Mouse (Mus musculus) mouse embryonic stem cell (cell line): Measurements from ENCODE around the gene Nfam1.

Source experiments
- in situ Hi-C, 2 experiments: fragments of 300-500 bp; cut with MboI; formaldehyde crosslinking; loops; 1 replicate in 1 of 2; 3 replicates in 1 of 2; pipeline ENCODE4 v1.14.3; 2019 to 2020; ENCODE audit warnings: low sequenced_read_pairs in 2 of 2, low pct_unique_long_range_greater_than_20kb in 1 of 2, mixed read lengths in 1 of 2; ENCODE audit not compliant: unreplicated experiment in 1 of 2

Gene Nfam1

DNA sequence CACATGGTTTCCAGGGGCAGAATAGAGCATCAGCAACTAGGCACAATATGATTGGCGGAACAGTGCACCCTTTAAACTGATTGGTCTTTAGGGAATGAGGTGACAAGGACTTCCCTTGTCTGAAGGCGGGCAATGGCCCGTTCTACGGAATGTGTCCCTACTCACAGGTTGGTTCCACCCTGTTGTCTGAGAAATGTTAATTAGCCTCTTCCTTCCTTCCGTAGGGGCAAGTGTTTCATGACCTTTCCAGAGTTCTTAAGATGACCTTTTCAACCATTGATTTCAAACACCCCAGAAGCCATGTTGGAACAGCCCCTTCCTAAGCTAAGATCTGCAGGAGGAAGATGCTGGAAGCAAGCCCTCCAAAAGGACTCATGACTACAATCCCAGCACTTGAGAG, 12.5 kb upstream of the Nfam1 start:
- in situ Hi-C loops: loop anchor here (10.0 to 25.0 kb wide), 3 partner anchors 233 to 781 kb away; no protein-coding TSS in a partner anchor

DNA sequence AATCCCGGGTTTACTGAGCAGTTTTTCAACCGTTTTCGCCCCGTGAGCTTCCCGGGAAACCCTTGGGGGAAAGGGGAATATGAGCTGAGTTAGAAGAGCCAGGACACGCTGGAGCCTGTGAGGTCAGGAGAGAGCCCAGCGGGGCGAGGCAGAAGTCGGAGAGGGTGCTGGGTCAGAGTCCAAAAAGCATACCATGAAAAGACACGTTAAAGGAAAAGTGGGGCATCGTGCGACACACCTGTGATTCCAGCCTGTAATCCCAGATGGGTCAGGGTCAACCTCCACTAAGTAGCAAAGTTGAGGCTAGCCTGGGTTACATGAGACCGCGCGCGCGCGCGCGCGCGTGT, 10.2 kb upstream of the Nfam1 start:
- in situ Hi-C loops: loop anchor here (10.0 to 25.0 kb wide), 3 partner anchors 231 to 779 kb away; no protein-coding TSS in a partner anchor

DNA sequence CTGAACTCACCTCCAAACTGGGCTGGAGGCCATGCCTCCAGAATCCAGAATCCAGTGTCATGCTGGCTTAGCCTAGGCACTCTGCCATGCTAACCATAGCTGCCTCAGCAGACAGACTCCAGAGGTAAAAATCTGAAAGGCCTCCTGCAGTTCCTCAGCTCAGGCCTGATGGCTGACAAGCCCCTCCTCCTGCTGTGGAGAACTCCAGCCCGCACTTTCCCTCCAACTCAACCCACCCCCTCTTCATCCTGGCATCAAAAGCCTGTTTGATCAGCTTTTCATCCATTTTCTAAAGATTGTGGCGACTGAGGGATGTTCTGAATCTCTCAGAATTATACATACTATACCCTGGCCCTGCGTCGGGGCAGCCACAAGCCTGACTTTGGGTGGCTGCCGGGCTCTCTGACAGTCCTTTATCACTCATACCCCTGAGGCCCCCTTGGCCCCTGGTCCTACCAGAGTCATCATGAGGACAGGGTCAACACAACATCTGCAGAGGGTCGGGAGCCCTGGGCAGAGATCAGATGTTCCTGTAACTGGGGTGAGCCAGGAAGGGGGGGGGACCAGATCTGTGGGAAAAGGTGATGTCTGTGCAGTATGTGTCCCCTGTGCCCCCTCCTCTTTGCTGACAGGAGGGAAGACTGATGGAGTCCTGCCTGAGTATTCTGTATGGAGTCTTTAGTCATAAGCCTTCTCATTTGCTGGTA, 9.7 kb upstream of the Nfam1 start:
- in situ Hi-C loops: loop anchor here (10.0 to 25.0 kb wide), 3 partner anchors 231 to 778 kb away; no protein-coding TSS in a partner anchor

DNA sequence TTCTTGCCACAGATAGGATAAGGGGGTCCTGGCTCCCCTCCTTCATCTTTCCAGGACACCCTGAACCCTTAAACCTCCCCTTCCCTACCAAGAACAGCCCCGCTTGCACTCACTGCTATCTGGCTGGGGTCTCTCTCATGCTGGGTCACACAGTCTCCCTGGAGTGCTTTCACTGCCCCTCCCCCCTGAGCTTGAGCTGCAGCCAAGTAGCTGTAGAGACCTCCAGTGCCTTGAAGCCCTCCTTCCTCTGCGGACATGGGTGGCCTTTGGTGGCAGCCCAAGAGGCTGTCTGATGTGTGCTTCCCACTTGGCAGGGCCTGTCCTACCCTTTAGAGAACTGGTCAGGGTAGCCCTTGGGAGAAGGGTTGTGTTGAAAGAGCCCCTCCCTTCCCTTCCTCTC, 7.0 kb upstream of the Nfam1 start:
- in situ Hi-C loops: loop anchor here (10.0 to 25.0 kb wide), 3 partner anchors 228 to 775 kb away; no protein-coding TSS in a partner anchor

DNA sequence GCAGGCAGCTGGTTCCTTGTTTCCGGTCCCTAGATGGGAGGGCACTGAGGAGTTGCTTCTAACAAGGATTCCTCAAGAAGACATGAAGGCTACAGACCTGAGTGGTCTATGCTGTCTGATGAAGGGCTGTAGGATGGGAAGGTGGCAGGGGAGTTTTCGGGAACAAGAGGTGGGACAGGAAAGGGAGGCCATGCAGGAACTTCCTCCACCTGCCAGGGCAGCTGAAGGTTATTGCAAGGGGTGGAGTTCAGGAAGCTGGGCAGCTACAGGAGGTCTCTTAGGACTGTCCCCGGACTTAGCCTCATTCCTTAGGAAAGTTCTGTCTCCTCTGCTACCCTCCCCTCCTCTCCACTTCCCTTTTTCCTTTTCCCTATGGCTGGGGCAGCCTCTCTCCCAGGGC, 5.7 kb upstream of the Nfam1 start:
- in situ Hi-C loops: loop anchor here in 1 of 2 experiments (25.0 kb wide), 1 partner anchor 227 kb away; no protein-coding TSS in a partner anchor

DNA sequence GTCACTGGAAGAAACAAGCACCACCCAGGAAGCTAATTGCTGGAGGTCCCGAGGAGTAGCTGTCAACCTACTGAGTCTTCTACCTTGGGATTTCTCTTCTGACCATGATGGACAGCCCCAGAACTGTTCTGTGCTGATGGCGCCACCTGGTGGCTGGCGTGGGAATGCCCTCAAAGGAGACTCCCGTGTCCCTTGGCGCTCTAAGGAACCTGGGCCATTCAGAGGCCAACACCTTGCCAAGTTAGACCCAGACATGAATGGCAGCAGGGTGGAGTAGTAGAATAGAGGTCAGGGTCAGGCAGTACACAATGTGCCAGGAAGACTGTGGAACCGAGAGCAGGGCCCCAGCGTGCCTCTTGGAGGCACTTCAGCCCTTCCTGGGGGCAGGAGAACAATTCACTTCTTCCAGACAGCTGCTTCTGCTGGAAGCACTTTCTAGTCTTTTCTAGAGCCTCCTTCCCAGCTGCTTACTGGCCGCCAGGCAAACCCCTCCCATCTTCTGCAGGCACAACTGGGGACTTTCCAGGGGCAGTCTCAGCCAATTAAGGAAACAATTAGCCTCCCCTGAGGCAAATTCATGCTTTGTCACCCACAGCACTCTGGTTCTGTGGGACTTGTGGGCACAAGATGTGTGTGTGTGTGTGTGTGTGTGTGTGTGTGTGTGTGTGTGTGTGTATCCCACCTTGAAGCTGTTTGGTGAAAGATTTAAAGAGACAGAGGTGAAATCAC, 4.8 kb upstream of the Nfam1 start:
- in situ Hi-C loops: loop anchor here in 1 of 2 experiments (25.0 kb wide), 1 partner anchor 226 kb away; no protein-coding TSS in a partner anchor

DNA sequence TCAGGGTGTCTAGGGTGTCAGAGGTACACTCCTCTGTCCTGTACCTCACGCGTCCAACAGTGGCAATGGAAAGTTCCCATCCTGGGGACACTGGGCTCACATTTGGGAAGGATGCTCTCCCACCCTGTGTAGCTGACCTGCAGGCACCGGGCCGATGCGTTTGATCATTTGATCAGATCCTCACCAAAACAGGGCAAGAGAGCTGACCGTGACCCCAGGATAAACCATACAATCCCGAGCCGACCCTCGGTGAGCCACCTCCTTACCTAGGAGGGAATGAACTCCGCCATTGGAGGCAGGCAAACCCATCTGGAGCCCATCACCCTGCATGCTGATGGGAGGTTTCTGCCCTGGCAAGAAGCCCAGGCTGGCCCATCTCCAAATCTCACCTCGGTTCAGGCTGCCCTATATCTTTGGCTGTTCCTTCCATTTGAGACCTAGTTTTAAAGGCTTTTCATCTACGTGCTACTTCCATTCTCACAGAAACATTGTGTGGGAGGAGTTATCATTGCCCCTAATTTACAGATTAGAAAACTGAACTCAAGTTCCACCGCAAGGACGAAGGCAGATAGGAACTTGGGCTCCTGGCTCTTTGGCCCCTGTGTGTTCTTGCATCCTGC, 3.9 kb upstream of the Nfam1 start:
- in situ Hi-C loops: loop anchor here in 1 of 2 experiments (25.0 kb wide), 1 partner anchor 225 kb away; no protein-coding TSS in a partner anchor

DNA sequence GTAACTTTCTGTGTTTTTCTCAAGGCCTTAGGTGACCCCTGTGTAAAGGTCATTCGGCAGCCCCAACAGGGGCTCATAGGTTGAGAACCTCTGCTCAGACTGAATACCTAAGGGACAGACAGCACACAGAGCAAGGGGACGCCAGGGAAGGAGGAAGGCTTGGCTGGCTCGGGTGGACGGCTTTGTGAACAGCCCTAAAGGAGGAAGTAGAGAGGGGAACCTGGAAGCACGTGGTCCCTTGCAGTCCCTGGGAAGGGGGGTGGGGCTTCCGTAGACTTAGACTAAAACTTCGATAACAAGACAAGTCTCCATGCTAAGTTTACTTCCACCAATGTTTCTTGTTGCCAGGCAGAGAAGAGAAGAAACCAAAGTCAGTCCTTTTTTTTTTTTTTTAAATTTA, 3.0 kb upstream of the Nfam1 start:
- in situ Hi-C loops: loop anchor here in 1 of 2 experiments (25.0 kb wide), 1 partner anchor 224 kb away; no protein-coding TSS in a partner anchor

DNA sequence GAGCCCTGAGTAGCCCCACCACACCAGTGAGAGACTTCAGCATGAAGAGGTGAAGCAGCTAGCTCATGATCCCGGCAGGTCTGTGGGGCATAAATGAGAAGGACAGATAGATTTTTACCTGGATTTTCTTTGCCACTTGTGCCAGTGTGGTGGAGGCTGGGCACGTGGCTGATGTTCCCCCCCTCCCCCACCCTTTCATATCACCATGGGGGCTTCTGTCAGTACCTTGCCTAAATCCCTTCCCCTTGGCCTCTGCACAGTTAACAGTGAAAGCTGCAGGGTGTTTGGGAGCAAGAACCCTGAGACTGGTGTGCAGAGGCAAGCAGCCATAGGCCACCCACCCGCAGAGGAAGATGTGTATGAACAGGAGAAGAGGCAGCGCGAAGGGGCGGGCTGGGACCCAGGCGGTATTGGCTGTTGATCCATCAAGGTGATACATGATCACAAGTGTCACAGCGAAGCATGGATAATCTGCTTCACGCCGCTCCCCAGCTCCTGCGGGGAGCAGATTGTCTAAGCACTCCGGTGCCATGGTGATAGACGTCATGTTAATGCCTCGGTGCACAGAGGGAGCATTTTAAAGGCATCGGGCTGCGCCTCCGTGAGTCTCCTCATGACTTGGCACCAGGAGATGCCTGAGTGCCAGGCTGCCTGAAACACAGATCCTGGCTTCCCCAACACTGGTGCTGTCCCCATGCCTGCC, 1.3 kb upstream of the Nfam1 start:
- in situ Hi-C loops: loop anchor here in 1 of 2 experiments (25.0 kb wide), 1 partner anchor 222 kb away; no protein-coding TSS in a partner anchor

DNA sequence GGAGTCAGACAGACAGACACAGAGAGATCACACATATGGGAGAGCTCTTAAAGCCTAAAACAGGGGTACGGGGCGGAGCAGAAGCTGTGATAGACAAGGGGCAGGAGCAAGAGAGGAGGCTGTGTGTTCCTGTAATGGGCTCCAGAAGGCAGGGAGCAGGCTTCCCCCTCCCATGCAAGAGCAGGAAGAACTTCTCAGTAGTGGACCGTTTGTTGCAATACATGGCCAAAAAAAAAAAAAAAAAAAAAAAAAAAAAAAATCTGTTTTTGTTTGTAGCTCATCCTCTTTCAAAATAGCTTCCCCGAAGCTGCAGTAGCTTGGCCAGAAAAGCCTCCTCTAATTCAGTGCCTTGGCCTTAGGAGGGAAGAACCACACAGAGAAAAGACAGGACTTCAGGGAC, 2.2 kb downstream of the Nfam1 start:
- in situ Hi-C loops: loop anchor here in 1 of 2 experiments (25.0 kb wide), 1 partner anchor 219 kb away; no protein-coding TSS in a partner anchor

DNA sequence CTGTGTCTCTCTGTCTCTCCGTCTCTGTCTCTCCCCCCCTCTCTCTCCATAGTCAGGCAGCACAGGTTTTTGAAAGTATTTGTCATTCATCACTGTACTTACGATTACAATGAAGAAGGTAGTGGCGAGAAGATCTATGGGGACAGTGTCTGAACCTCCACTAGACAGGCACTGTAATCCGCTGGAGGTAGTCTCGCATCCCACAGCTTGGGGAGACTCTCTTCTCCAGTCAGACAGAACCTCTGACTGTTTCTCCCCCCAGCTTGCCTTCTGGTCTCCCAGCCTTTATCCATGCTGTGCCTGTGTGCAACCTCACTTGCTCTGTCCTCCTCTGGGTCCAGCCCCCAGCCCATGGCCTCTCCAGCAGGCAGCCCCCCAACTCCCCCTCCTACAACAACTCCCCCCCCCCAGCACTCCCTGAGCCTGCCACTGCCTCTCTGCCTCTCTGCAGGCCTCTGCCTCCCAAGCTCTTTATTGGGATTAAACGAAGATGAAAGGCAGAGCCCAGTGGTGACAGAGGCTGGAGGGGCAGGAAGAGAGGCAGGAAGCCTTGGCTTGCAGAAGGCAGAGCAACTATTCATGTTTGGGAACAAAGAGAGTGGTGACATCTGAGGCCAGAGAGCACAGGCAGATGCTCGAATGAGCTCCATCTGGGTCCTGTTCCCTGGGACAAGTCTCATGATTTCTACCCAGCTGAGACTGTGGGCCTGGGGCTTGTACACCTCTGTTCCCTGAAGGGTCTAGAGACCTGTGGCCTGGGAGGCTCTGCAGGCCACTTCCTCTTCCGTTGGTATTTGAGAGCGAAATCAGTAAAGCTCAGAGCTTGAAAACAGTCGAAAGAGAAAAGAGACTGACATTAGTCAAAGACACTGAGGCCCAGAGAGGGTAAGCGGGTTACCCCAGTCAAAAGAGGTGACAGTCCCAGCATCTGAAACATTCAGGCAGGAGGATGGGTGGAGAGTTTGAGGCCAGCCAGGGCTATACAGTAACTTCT, 3.1 kb downstream of the Nfam1 start:
- in situ Hi-C loops: loop anchor here in 1 of 2 experiments (25.0 kb wide), 1 partner anchor 218 kb away; no protein-coding TSS in a partner anchor

DNA sequence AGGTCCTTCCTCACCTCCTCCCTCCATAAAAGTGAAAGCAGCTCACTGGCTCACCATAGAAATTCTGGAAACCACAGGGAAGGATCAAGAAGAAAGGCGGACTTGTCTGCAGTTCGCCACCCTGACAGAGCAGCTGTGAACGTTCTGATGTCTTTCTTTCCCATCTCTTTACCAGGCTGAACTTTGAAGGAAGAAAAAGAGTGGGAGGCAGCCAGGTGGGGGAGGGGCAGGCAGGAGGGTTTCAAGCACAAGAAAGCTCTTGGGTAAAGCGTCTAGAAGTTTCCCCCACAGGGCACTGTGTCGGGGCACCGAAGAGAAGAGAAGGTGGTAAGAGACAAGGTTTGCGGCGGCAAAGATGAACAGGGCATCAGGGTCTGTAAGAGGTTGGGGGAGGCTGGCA, 7.0 kb downstream of the Nfam1 start:
- in situ Hi-C loops: loop anchor here in 1 of 2 experiments (25.0 kb wide), 1 partner anchor 214 kb away; no protein-coding TSS in a partner anchor

DNA sequence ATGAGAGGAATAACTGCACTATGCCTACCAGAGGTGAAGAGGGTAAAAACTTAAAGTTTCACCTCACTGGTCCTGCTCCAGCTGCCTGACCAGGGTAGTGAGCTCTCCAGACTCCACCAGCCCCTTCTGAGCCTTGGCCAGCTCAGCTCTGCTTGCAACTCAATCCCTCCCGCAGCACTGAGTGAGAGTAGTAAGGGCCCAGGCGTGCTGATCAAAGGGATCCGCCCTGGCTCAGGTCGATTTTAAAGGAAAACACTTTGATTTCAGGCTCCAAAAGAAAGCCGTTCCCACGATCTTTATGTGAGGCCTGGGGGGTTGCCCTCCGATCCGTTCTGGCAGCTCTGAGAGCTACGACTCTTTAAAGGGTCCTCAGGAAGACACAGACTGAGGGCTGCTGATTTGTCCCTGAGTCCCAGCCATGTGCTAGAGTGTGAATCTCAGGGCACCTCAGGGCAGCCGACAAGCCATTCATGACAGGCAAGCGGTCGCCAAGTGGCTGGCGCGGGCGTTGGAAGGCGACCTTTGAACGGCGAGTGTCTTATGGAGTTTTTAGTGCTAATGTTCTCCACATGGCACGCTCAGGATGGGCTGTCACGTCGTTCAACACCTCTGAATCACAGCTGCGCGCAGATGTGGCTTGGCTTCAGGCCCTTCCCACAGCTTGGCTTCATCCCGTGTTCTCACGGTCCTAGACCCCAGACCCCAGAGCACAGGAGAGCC, 7.9 kb downstream of the Nfam1 start:
- in situ Hi-C loops: loop anchor here in 1 of 2 experiments (25.0 kb wide), 1 partner anchor 213 kb away; no protein-coding TSS in a partner anchor

DNA sequence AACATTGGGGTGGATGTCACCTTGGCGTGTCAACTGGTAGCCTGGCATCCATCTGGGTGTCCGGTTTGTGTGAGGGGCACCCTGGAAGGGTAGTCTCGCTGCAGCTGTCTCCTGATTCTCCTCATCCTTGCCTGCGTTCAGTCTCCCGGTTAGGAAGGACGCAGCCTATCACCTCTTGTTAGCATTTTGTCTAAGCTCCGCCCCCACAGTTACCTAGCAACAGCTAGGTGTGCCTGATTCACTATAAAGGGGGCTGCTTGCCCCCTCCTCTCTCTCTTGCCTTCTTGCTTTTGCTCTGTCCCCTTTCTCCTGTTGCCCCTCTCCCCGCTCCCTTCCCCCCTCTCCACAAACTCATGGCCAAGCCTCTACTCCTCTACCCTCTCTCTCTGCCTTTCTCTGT, 10.2 kb downstream of the Nfam1 start:
- in situ Hi-C loops: no loop called here

DNA sequence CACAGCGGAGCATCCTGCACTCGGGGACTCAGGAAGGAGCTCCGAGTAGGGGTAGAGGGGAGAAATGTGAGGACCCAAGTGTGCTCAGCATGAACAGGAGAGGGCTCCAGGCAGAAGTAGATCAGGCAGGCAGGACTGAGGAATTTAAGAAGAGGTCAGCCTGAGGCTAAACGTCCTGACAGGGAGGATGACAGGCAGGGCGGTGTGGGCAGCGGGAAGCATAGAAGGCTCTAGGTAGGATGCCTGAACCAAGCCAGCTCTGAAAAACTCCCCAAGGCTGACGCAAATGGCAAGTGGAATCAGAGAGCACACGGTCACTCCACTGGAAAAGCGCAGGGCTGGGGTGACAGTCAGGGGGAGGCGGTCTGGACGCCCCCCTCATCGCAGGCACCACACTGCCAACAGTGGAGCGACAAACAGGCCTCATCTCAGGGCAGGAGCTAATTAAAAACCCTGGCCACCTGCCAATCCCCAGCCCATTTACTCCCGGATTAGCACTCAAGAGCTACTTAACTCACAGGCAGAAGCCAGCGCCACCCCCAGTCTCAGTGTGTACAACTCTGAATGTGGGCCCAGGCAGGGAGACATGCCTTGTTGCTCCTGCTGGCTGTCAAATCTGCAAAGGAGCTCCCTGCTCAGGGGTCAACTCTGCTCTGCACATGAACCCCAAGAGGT, 22.0 kb downstream of the Nfam1 start:
- in situ Hi-C loops: no loop called here

DNA sequence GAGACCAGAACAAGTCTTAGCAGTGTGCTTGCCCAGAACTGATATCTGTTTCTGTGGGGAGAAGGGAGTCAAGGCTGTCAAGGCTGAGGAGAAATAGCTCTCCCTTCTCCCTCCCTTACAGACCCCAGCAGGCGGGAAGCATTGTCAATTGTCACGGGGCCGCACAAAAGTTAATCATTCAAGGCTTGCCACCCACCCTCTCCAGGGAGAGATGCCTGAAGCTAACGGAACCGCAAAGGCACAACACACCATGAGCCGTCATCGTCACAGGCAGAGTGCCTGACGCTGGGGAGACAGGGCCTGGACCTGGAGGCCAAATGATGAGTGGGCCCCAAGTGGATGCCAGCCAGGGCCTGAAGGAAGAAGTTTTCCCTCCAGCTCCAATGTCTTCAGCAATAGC, 22.7 kb downstream of the Nfam1 start:
- in situ Hi-C loops: no loop called here
